Mouse (Mus musculus) activated CD4-positive, CD25-positive, alpha-beta regulatory T cell, adult 9 weeks (primary cell): ENCODE results near the gene Olfr143. TPM values are rescaled to one million over a fixed set of nuclear protein-coding genes. Genes with fewer than 3 reads are reported as not detected.

Experiments used
- polyA plus RNA-seq: library from polyadenylated mRNA; unstranded; fragments of 100-300 nt; shearing (Covaris generic); gene quantifications from one replicate; pipeline ENCODE4 v1.2.1, GENCODE M21; 2017

The Olfr143 gene
- not detected for polyA plus RNA-seq

GRCm38 (mm10) chr9:38252474-38252873 is at the start of gene Olfr143:
TSS of gene Olfr143 (plus strand) at chr9:38252774.

GRCm38 (mm10) chr9:38208065-38208464 is 44.5 kb upstream of the Olfr143 start, which contains the start of gene Olfr893:
TSS of gene Olfr893 (plus strand) at chr9:38208365.

DNA sequence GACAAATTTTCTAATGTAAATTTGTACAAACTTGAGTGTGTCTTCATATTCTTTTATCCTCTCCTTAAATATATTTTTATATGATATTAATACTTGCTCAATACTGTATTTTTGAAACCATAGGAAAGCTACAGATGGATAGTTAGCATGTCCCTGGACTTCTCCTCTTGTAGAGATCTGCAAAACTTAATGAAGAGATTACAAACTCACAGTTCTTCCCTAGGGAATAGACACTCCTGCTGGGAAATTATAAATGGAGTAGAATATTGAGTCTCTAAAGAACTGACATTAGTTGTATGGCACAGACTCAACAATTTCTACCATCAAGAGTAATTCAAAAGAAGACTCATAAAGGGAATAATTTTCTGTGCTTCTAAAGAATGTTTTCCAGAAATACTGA is 34.8 kb upstream of the Olfr143 start, which contains the start of gene Olfr894:
Olfr894 (plus strand) TSS at position 301 of the 400 bp plus-strand sequence.

GRCm38 (mm10) chr9:38267551-38267950 is 15.0 kb downstream of the Olfr143 start, which contains the start of gene Olfr895:
TSS of gene Olfr895 (plus strand) at chr9:38267851.

DNA sequence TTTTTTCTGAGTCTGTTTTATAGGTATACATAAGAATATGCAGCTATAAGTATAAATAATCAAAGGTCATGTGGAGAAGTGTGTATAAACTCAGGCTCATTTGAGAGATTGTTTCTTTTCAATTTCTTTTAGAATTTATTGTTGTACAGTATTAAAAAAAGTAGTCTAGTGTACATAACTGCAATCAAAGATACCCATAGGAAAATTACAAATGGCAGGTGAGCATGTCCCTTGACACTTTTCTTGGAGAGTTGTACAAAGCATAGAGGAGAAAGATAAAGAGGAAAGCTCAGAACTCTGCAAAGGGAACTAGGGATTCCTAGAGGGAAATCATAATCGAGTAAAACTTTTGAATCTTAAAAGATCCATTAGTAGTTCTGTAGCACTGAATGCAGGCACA is 38.2 kb downstream of the Olfr143 start, which contains the start of gene Olfr896-ps1:
Olfr896-ps1 (plus strand) TSS at position 301 of the 400 bp plus-strand sequence.

Other genes with a start within 250 kb of the Olfr143 start
- not detected for gene Olfr883, start 227.0 kb upstream of the Olfr143 start, polyA plus RNA-seq
- gene Olfr884, start 206.2 kb upstream of the Olfr143 start, polyA plus RNA-seq: not detected
- gene Olfr885, start 191.5 kb upstream of the Olfr143 start, polyA plus RNA-seq: not detected
- gene Olfr887, start 168.7 kb upstream of the Olfr143 start, polyA plus RNA-seq: not detected
- not detected for gene Olfr888, start 144.6 kb upstream of the Olfr143 start, polyA plus RNA-seq
- gene Olfr889, start 137.6 kb upstream of the Olfr143 start, polyA plus RNA-seq: 0.20 TPM
- gene Olfr890, start 110.3 kb upstream of the Olfr143 start, polyA plus RNA-seq: not detected
- not detected for gene Olfr891, start 72.0 kb upstream of the Olfr143 start, polyA plus RNA-seq
- not detected for gene Olfr893, start 44.4 kb upstream of the Olfr143 start, polyA plus RNA-seq
- not detected for gene Olfr894, start 34.7 kb upstream of the Olfr143 start, polyA plus RNA-seq
- not detected for gene Olfr895, start 15.1 kb downstream of the Olfr143 start, polyA plus RNA-seq
- not detected for gene Olfr896-ps1, start 38.3 kb downstream of the Olfr143 start, polyA plus RNA-seq
- not detected for gene Olfr25, start 76.3 kb downstream of the Olfr143 start, polyA plus RNA-seq
- gene Olfr898, start 95.6 kb downstream of the Olfr143 start, polyA plus RNA-seq: 0.11 TPM
- gene Olfr250, start 114.1 kb downstream of the Olfr143 start, polyA plus RNA-seq: 0.07 TPM
- gene Olfr251, start 124.3 kb downstream of the Olfr143 start, polyA plus RNA-seq: not detected
- not detected for gene Olfr147, start 148.9 kb downstream of the Olfr143 start, polyA plus RNA-seq
- gene Olfr901, start 176.7 kb downstream of the Olfr143 start, polyA plus RNA-seq: 0.10 TPM
- not detected for gene Olfr902, start 194.9 kb downstream of the Olfr143 start, polyA plus RNA-seq
- not detected for gene Olfr904, start 210.4 kb downstream of the Olfr143 start, polyA plus RNA-seq
- gene Olfr905, start 218.3 kb downstream of the Olfr143 start, polyA plus RNA-seq: not detected
- gene Olfr906, start 234.3 kb downstream of the Olfr143 start, polyA plus RNA-seq: not detected
- gene Olfr907, start 243.0 kb downstream of the Olfr143 start, polyA plus RNA-seq: not detected